Mouse (Mus musculus) embryonic facial prominence, embryonic 11.5 days (tissue): ENCODE measurements around the gene Usp16. TPM values are rescaled to one million over a fixed set of nuclear protein-coding genes. Genes with fewer than 3 reads are reported as not detected.

Experiments used
- ATAC-seq: fragments of 200-750 bp; cut with Nextera tagmentation; replicated peaks from 2 replicates; pipeline ENCODE4 v1.8.0; 2017; ENCODE audit warnings: low read depth; ENCODE audit not compliant: insufficient number of reproducible peaks, low FRiP score, low TSS enrichment
- DNase-seq: peaks from one replicate; pipeline ENCODE4 v3.0.0-alpha.2; 2015; ENCODE audit warnings: low spot score
- H3K27ac ChIP-seq: fragments of 300-500 bp; sonication (generic); replicated peaks from 2 replicates; pipeline ENCODE4 v1.5.1; 2014; ENCODE audit warnings: mild to moderate bottlenecking, low read depth, low read length, control low read depth
- H3K27me3 ChIP-seq: fragments of 300-500 bp; sonication (generic); 2 replicates; pipeline ENCODE4 v1.6.1; 2014; ENCODE audit warnings: mild to moderate bottlenecking, low read length, moderate library complexity, mixed read lengths; ENCODE audit not compliant: control insufficient read depth, insufficient read depth
- H3K36me3 ChIP-seq: fragments of 300-500 bp; sonication (generic); replicated peaks from 2 replicates; pipeline ENCODE4 v1.6.1; 2014; ENCODE audit warnings: low read depth, mild to moderate bottlenecking, low read length, moderate library complexity, mixed read lengths; ENCODE audit not compliant: control insufficient read depth, insufficient read depth
- H3K4me1 ChIP-seq: fragments of 300-500 bp; sonication (generic); 2 replicates; pipeline ENCODE4 v1.6.1; 2014; ENCODE audit warnings: low read length, mixed read lengths; ENCODE audit not compliant: control insufficient read depth, insufficient read depth
- H3K4me2 ChIP-seq: fragments of 300-500 bp; sonication (generic); 2 replicates; pipeline ENCODE4 v1.6.1; 2014; ENCODE audit warnings: low read depth, mild to moderate bottlenecking, control low read depth, low read length, moderate library complexity
- H3K4me3 ChIP-seq: fragments of 300-500 bp; sonication (generic); 2 replicates; pipeline ENCODE4 v1.5.1; 2014; ENCODE audit warnings: low read depth, low read length, control low read depth
- H3K9ac ChIP-seq: fragments of 300-500 bp; sonication (generic); replicated peaks from 2 replicates; pipeline ENCODE4 v1.6.1; 2014; ENCODE audit warnings: mild to moderate bottlenecking, control low read depth, low read length
- H3K9me3 ChIP-seq: fragments of 300-500 bp; sonication (generic); replicated peaks from 2 replicates; pipeline ENCODE4 v1.6.1; 2016; ENCODE audit warnings: mild to moderate bottlenecking, low read length, inconsistent platforms, mixed read lengths; ENCODE audit not compliant: control insufficient read depth
- WGBS: fragments of 180-500 bp; shearing (Covaris S2); extraction: QIAGEN DNeasy Blood & Tissue Kit; methylation state at CpG from one replicate; pipeline ENCODE4 v1.1.7; 2014; 5-methylcytosine and 5-hydroxymethylcytosine counted together
- polyA plus RNA-seq: library from polyadenylated mRNA; unstranded; fragments of >200 nt; fragmentation: Nextera tagmentation; extraction: Ambion mirVana; gene quantifications from 2 replicates; pipeline ENCODE4 v1.2.1, GENCODE M21; 2014

Usp16 gene
- polyA plus RNA-seq, 1 experiment from 2014 or later = 44.2 TPM

DNA sequence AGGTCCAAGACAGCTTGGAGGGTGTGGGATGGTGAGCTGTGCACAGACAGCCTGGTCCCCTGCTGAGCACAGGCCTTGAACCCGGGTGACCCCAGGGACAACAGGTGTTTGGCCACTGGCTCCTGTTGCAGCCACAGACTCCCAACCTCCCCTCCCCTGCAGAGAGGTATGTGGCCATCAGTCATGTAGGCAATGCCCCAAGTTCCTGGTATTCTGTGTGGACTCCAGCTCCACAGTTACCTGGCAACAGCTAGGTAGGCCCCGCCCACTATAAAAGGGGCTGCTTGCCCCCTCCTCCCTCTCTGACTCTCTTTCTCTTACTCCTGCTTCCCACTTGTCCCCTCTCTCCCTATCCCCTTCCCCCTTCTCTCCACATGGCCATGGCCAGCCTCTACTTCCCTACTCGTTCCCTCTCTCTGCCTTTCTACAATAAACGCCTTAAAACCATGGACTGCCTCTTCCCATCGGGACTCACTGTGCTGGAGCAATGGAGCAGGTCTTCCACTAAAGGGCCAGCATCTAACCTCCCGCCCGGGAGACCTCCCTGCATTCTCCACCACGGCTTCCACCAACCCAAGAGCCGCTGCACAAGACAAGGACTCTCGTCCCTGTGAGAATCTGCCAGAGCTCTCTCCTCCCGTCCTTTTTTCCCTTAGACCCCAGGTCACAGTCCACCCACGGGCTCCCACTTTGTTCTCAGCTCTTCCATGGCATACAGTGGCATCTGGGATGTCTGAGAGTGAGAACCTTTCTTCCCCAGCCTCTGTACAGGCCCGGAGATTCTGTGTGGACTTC, 18.9 kb upstream of the Usp16 start:
- 86% methylated on average over 13 of the region's 13 CpGs for WGBS

DNA sequence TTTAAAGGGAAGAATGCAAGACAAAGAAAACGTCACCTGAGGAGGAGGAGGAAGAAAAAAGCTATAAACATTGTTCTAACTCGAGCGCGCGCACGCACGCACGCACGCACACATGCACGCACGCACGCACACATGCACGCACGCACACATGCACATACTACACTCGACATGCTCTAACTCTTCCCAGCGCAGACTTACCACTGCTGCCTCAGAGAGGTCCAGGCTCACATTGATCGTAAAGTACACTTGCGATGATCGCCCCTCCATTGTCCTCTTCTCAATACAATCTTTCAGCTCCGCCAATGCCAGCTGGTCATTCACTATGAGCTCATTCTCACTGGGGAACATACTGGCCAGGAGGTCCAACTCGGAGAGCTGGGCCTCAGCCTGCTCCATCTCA, 17.4 kb upstream of the Usp16 start:
- Histone ChIP-seq H3K9ac (no peak overlapping the region), H3K27me3 (no peaks in the 10 kb centered on the region), H3K4me2 (no peak overlapping the region), H3K27ac (no peak overlapping the region), H3K36me3 (no peaks in the 10 kb centered on the region), H3K4me1 (no peaks in the 10 kb centered on the region), H3K9me3 (no peaks in the 10 kb centered on the region), H3K4me3 (no peak overlapping the region)
- ATAC-seq (no peak), DNase-seq (no peak)
- 93% methylated on average over 21 of the region's 21 CpGs for WGBS

More for the DNA sequence above, 18.9 kb upstream of the Usp16 start:
- H3K9ac ChIP-seq = no peak overlapping the region
- ATAC-seq = no peak
- H3K4me1 ChIP-seq = no peaks in the 10 kb centered on the region
- H3K9me3 ChIP-seq = no peaks in the 10 kb centered on the region
- no peak for DNase-seq
- H3K4me3 ChIP-seq = no peak overlapping the region
- no peak overlapping the region for H3K4me2 ChIP-seq
- no peak overlapping the region for H3K27ac ChIP-seq
- H3K36me3 ChIP-seq = no peaks in the 10 kb centered on the region
- no peaks in the 10 kb centered on the region for H3K27me3 ChIP-seq

DNA sequence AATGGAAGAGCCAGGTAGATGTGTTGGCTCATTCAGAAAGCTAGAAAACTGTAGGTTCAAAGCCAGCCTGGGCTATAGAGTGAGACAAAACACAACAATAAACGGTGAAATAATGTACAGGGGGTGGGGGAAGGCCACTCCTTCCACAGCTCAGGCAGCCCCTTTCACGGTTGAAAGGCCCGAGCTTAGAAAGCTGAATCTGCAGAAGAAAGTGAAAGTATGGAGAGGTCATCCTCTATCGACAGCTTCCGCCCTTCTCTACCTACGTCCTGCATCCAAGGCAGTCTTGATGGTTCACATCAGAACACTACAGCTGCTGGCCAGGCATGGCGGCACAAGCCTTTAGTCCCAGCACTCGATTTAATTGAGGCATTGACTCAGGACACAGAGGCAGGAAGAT, 15.8 kb upstream of the Usp16 start:
- DNase-seq = no peak
- no peak overlapping the region for H3K4me2 ChIP-seq
- H3K9ac ChIP-seq = no peak overlapping the region
- H3K27ac ChIP-seq = no peak overlapping the region
- H3K9me3 ChIP-seq = no peaks in the 10 kb centered on the region
- no peaks in the 10 kb centered on the region for H3K4me1 ChIP-seq
- ATAC-seq = no peak
- no peaks in the 10 kb centered on the region for H3K27me3 ChIP-seq
- no peak overlapping the region for H3K4me3 ChIP-seq
- H3K36me3 ChIP-seq = no peaks in the 10 kb centered on the region
- 89% methylated on average over 8 of the region's 8 CpGs for WGBS

DNA sequence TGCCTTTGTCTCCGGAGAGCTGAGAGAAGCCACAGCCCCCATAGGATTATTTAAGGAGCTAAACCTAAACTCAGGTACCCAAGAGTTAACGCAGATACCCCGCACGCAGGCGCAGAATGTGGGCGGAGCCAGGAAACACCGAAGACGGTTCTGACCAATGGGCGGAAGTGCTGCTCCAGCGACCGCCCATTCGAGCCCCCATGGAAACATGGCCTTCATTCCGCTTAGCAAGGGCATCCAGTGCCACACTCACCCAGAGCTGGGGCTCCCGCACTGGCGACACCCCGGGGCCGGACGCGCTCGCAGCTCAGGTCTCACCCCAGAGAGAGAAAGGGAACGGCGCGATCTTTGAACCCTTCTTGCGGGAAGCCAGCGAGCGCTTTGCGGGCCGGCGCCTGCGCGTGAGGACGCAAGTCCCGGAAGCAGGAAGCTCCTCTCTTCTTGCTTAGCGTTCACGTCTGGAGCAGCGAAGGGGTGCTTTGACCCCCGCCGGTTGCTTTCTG, 14.3 kb upstream of the Usp16 start, which contains the start of gene Rwdd2b:
Gene Rwdd2b, minus strand, starts transcription at position 390 of the 503 bp plus-strand sequence.
- DNase-seq (peak; percentile 96), ATAC-seq (peak; percentile 93)
- peak within 1 kb of the TSS; percentile 92 for H3K9ac ChIP-seq
- no peaks in the 10 kb centered on the region for H3K36me3 ChIP-seq
- H3K4me2 ChIP-seq = peak within 1 kb of the TSS; percentile 62
- no peaks in the 10 kb centered on the region for H3K4me1 ChIP-seq
- 0% methylated on average over 38 of the region's 38 CpGs for WGBS
- peak within 1 kb of the TSS; percentile 68 for H3K27ac ChIP-seq
- H3K27me3 ChIP-seq = no peaks in the 10 kb centered on the region
- H3K9me3 ChIP-seq = no peaks in the 10 kb centered on the region
- H3K4me3 ChIP-seq = peak within 1 kb of the TSS; percentile 77

DNA sequence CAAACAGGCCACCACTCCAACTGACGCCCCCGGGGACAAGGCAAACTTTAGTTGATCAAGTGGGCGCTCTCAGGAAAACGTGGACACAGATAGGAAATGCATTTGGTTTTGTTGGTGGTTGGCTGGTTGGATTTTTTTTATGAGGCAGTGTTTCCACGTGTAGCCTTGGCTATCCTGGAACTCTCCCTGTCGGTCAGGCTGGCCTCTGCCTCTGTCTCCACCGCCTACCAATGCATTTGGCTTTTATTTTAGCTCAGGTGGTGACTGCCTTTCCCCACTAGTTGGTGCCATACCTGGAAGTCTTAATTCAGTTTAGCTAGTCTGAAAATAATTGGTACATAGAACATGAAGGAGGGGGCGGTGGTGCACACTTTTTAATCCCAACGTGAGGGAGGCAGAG, 13.4 kb upstream of the Usp16 start:
- H3K27ac ChIP-seq = no peak overlapping the region
- 24% methylated on average over 9 of the region's 9 CpGs for WGBS
- no peaks in the 10 kb centered on the region for H3K4me1 ChIP-seq
- H3K9ac ChIP-seq = peak overlapping the region; percentile 92
- no peaks in the 10 kb centered on the region for H3K9me3 ChIP-seq
- H3K27me3 ChIP-seq = no peaks in the 10 kb centered on the region
- H3K4me2 ChIP-seq = peak overlapping the region; percentile 62
- no peaks in the 10 kb centered on the region for H3K36me3 ChIP-seq
- peak; percentile 9 for DNase-seq
- H3K4me3 ChIP-seq = peak overlapping the region; percentile 77
- ATAC-seq = no peak

DNA sequence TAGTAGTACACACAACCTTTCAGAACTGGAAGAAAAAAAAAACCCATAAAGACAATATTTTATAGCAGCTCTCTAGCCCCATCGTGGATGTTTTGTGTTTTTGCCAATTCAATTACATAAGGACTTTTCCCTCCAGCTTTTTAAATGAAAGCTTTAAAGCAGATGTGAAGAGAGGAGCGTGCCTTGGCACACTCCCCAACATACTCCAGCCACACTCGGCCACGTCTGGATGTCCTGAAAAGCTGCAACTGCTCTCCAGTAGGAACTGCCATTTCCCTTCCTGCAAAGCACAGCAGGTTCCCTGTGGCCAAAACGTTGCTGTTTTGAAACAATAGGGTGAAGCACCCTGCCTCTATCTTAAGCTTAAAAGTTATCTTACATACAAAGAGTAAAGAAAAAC, 12.2 kb upstream of the Usp16 start:
- H3K4me3 ChIP-seq = no peak overlapping the region
- no peak overlapping the region for H3K27ac ChIP-seq
- H3K9ac ChIP-seq = no peak overlapping the region
- DNase-seq (no peak), ATAC-seq (no peak)
- no peaks in the 10 kb centered on the region for H3K27me3 ChIP-seq
- WGBS = 61% methylated on average over 5 of the region's 5 CpGs
- H3K4me1 ChIP-seq = no peaks in the 10 kb centered on the region
- no peak overlapping the region for H3K4me2 ChIP-seq
- no peaks in the 10 kb centered on the region for H3K36me3 ChIP-seq
- no peaks in the 10 kb centered on the region for H3K9me3 ChIP-seq

DNA sequence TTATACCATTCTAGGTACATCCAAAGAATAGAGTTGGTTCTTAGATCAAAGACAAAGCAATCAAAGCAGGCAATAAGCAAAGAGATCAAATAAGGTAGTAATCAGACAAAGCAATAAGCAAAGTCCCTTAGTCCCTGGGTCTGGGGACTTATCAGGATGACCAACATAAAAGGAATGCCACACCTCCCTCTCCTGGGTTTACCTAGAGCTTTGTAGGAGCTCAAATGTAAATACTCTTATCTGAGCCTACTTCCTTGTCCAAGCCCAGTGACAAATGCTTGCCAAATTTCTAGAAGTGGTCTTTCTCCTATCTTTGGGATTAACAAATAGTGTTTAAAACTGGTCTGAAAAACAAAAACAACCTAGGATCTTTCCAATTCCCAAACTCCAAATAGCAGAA, 11.3 kb upstream of the Usp16 start:
- Histone ChIP-seq H3K36me3 (no peaks in the 10 kb centered on the region), H3K9me3 (no peaks in the 10 kb centered on the region), H3K27me3 (no peaks in the 10 kb centered on the region), H3K9ac (no peak overlapping the region), H3K4me1 (no peaks in the 10 kb centered on the region), H3K27ac (no peak overlapping the region), H3K4me3 (no peak overlapping the region), H3K4me2 (no peak overlapping the region)
- no peak for DNase-seq
- ATAC-seq = no peak

DNA sequence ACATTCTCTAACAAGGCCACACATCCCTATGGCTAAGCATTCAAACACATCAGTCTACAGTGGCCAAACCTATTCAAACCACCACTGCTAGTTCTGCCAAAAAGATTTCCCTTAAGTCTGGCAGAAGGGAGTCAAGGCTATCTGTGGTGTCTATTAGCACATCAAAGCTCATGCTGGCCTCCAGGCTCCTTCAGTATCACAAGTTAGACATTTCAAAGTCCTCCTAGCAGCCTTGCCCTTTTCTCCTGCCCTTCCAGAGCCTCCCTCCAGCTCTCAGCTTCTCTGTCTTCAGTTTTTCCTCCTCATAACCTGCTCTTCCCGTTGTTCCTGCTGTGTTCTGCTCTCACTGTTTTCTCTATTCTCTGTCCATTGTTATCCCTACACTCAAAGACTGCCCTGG, 10.4 kb upstream of the Usp16 start:
- H3K36me3 ChIP-seq = no peaks in the 10 kb centered on the region
- no peak overlapping the region for H3K9ac ChIP-seq
- H3K4me2 ChIP-seq = no peak overlapping the region
- 76% methylated on average over 1 of the region's 1 CpGs for WGBS
- no peaks in the 10 kb centered on the region for H3K9me3 ChIP-seq
- H3K27ac ChIP-seq = no peak overlapping the region
- ATAC-seq (no peak), DNase-seq (no peak)
- H3K4me3 ChIP-seq = no peak overlapping the region
- H3K27me3 ChIP-seq = no peaks in the 10 kb centered on the region
- H3K4me1 ChIP-seq = no peaks in the 10 kb centered on the region
